Mouse (Mus musculus) granulocyte monocyte progenitor cell, adult 5-6 weeks (primary cell): Measurements from ENCODE around the gene Gtf2a2. TPM values are rescaled to one million over a fixed set of nuclear protein-coding genes. Genes with fewer than 3 reads are reported as not detected.
"Not testable (repeated sequence)": the region's sequence is repeated elsewhere in the genome, so short reads cannot be mapped to it uniquely, and the experiment has no call there.

Source experiments
- ATAC-seq: replicated peaks from 2 replicates; pipeline ENCODE4 v1.8.0; 2016; ENCODE audit warnings: mild to moderate bottlenecking, moderate TSS enrichment, inconsistent platforms; ENCODE audit not compliant: poor library complexity, severe bottlenecking
- total RNA-seq, 2 experiments: library from RNA; stranded (forward) in 1 of 2; stranded (reverse) in 1 of 2; fragments of 200-712, 200-1000 nt in 1 of 2; fragments of >200 nt in 1 of 2; fragmentation: Nextera tagmentation in 1 of 2; gene quantifications; 2 replicates each; pipeline ENCODE4 v1.2.3; 2014 to 2017

Gene Gtf2a2
- total RNA-seq, 2 experiments from 2014 or later = 92.2 to 102 TPM

GRCm38 (mm10) chr9:70015632-70016031 is 3.3 kb downstream of the Gtf2a2 start:
- no peak for ATAC-seq

- no peak for ATAC-seq
Measured at GRCm38 (mm10) chr9:70018879-70019278, 6.5 kb downstream of the Gtf2a2 start.

- no peak for ATAC-seq
Measured at GRCm38 (mm10) chr9:70021610-70022009, 9.3 kb downstream of the Gtf2a2 start.

- ATAC-seq = no peak
Measured at GRCm38 (mm10) chr9:70022083-70022482, 9.7 kb downstream of the Gtf2a2 start.

GRCm38 (mm10) chr9:70023615-70024014 is 11.3 kb downstream of the Gtf2a2 start:
- ATAC-seq = not testable (repeated sequence)

- ATAC-seq = peak; percentile 56
Measured at GRCm38 (mm10) chr9:70024648-70025047, 12.3 kb downstream of the Gtf2a2 start.

GRCm38 (mm10) chr9:70025365-70026012 is 13.1 kb downstream of the Gtf2a2 start:
- no peak for ATAC-seq

GRCm38 (mm10) chr9:70032167-70032566 is 19.8 kb downstream of the Gtf2a2 start:
- peak; percentile 90 for ATAC-seq

- no peak for ATAC-seq
Measured at GRCm38 (mm10) chr9:70033056-70033455, 20.7 kb downstream of the Gtf2a2 start.

GRCm38 (mm10) chr9:70034702-70035101 is 22.4 kb downstream of the Gtf2a2 start:
- ATAC-seq = peak; percentile 62

GRCm38 (mm10) chr9:70036646-70037045 is 24.3 kb downstream of the Gtf2a2 start:
- no peak for ATAC-seq

- no peak for ATAC-seq
Measured at GRCm38 (mm10) chr9:70037988-70038387, 25.6 kb downstream of the Gtf2a2 start, which contains the start of gene Gcnt3. TSS of gene Gcnt3 (minus strand) at chr9:70038088.

GRCm38 (mm10) chr9:70039597-70040385 is 27.4 kb downstream of the Gtf2a2 start:
- ATAC-seq = no peak

GRCm38 (mm10) chr9:70040570-70040969 is 28.2 kb downstream of the Gtf2a2 start:
- no peak for ATAC-seq

- no peak for ATAC-seq
Measured at GRCm38 (mm10) chr9:70042137-70042536, 29.8 kb downstream of the Gtf2a2 start.

GRCm38 (mm10) chr9:70042935-70043334 is 30.6 kb downstream of the Gtf2a2 start:
- ATAC-seq = no peak

GRCm38 (mm10) chr9:70044865-70045264 is 32.5 kb downstream of the Gtf2a2 start:
- no peak for ATAC-seq

GRCm38 (mm10) chr9:70046255-70046654 is 33.9 kb downstream of the Gtf2a2 start:
- ATAC-seq = no peak

- no peak for ATAC-seq
Measured at GRCm38 (mm10) chr9:70047839-70048238, 35.5 kb downstream of the Gtf2a2 start.

GRCm38 (mm10) chr9:70048280-70048679 is 35.9 kb downstream of the Gtf2a2 start:
- peak; percentile 34 for ATAC-seq

GRCm38 (mm10) chr9:70048751-70049415 is 36.5 kb downstream of the Gtf2a2 start:
- no peak for ATAC-seq
